Mouse (Mus musculus): Measurements from ENCODE around the gene Fxyd2.
A peak's percentile ranks its signal among the peaks of the same experiment; 100 is the strongest.

Fxyd2 gene

GRCm38 (mm10) chr9:45429392-45429791 lies 29.9 kb downstream of the Fxyd2 start:
- no peak for DNase-seq (ENCODE audit: extremely low spot score)

DNA sequence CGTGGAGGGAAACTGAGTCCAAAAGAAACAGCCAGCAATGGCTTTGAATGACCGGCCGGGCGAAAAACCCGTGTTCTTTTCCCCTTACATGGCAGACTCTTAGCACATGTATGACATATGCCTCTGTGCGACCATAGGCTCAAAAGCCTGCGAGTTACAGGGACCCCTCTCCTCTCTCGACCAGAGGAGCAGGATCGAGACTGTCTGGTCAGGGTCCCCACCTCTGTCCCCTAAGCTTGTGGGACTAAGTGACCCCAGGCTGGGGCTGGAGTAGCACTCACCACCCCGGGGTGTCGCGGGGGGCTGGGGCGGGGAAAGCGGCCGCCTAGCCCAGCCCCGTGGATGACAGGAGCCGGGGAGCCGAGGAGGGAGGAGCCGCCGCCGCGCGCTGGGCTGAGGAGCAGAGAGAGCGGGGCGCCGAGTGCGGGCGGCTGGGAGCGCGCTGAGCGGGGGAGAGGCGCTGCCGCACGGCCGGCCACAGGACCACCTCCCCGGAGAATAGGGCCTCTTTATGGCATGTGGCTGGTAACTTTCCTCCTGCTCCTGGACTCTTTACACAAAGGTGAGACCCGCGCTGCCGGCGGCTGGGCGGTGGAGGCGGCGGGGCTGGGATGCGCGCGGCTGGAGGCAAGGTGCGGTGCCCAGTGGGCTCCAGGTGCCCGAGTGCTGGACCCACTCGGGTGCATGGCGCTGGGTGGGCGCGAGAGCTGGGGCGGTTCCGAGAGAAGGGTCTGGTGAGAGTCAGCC lies 30.7 kb downstream of the Fxyd2 start:
- DNase-seq (ENCODE audit: extremely low spot score): peak; percentile 39

- no peak for DNase-seq (ENCODE audit: extremely low spot score)
Measured at GRCm38 (mm10) chr9:45430698-45430959, 31.2 kb downstream of the Fxyd2 start.

DNA sequence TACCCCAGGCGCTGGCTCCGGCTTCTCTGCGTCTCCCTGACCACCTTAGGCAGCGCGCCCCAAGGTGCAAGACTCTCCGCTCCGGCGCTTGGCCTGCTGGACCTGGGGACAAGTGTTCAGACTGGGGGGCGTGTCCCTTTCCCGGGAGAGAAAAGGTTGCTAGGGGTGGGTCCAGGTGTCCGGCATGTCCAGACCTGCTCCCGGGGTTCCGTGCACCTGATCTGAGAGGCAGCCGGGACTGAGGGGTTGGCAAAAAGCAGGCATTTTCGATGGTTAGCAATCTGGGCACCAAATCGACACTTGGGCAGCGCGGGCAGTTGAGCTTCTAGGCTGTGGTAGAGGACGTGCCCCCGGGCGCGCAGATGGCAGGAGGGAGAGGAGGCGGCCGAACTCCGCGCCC lies 31.7 kb downstream of the Fxyd2 start:
- DNase-seq (ENCODE audit: extremely low spot score): no peak

DNA sequence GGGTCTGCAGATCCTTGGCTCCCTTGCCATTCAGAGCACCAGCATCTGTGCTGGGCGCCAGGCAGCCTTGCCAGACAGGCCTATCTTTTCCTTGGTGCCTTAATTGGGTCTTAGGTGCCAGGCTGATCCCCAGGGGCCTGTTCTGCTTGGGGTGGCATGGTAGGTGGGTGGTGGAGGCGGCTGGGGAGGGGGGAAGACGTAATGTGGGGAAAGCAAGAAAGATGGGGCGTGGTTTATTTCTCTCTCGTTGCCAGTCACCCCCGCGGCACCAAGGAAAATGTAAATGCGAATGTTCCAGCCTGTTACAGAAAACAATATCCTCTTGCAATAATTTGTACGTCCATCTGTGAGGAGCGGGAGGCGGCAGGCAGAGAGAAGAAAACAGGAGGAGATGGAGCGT lies 33.2 kb downstream of the Fxyd2 start:
- no peak for DNase-seq (ENCODE audit: extremely low spot score)

- DNase-seq (ENCODE audit: extremely low spot score): no peak
Measured at GRCm38 (mm10) chr9:45433119-45433518, 33.6 kb downstream of the Fxyd2 start.

DNA sequence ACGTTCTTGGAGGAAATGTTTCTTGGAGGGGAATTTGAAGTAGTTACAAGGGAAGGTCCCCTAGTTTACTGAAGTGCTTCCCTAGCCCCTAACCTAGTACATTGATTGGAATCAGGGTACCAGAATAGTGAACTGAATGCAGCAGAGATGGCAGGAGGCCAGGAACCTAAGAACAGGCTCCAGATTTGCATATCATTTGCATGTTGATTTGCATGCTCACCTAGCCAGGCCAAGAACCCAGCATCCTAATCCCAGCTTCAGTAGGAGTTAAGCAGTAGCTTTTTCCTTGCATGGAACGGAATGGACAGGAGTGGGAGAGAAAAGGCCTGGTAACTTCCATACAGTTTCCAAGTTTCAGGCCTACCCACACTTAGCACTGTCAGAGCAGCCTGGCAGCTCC lies 34.7 kb downstream of the Fxyd2 start:
- no peak for DNase-seq (ENCODE audit: extremely low spot score)

GRCm38 (mm10) chr9:45439025-45439424 lies 39.6 kb downstream of the Fxyd2 start:
- DNase-seq (ENCODE audit: extremely low spot score): no peak

DNA sequence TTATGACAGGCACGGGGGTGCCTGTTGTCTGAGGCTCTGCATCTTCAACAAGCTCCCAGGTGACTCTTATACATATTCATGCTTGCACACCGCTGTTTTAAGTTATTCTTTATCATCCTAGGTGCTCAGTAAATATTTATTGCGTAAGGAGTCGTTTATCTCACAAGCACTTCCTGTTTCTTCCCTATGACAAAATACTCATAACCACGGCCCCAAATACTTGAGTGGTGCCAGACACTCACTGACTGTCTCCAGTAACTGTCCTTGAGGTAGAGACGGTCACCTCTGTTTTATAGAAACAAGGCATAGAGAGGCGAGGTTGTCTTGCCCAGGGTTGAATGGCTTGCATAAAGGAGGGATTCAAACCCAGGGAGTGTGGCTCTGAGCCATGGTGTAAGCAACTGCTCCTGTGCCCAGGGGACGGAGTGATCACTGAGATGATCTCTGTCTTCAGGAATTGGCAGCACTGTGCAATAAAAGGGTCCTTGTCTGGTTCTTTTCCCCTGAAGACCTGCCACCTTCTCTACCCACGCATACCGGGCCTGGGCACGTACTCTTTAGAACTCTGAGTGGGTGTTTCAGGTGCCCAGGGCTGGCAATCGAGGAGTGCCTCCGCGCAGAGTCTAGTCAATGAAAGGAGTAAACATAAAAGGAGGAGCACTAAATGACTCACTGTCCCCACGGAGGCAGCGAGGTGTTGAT lies 40.8 kb downstream of the Fxyd2 start:
- no peak for DNase-seq (ENCODE audit: extremely low spot score)

- DNase-seq (ENCODE audit: extremely low spot score): no peak
Measured at GRCm38 (mm10) chr9:45444251-45444798, 44.9 kb downstream of the Fxyd2 start.

DNA sequence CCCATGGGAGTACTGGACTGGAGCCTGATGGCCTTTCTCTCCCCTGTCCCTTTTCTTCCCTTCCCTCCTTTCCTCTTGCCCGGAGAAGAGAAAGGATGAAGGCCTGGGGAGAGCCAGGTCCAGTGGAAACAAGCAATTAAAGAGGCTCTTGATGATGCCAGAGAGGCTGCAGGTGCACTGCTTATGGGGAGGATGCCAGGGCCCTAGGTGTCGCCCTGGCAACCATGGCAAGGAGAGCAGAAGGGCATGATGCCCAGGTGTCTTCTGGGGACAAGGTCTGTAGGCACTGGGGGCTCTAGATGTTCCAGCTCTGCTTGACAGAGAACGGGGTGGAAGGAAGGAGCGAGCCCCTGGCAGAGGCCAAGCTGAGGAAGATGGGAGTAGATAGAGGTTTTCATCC lies 50.2 kb downstream of the Fxyd2 start:
- no peak for DNase-seq (ENCODE audit: extremely low spot score)

- no peak for DNase-seq (ENCODE audit: extremely low spot score)
Measured at GRCm38 (mm10) chr9:45451346-45451745, 51.9 kb downstream of the Fxyd2 start.

GRCm38 (mm10) chr9:45454032-45454431 lies 54.6 kb downstream of the Fxyd2 start:
- DNase-seq (ENCODE audit: extremely low spot score): no peak

DNA sequence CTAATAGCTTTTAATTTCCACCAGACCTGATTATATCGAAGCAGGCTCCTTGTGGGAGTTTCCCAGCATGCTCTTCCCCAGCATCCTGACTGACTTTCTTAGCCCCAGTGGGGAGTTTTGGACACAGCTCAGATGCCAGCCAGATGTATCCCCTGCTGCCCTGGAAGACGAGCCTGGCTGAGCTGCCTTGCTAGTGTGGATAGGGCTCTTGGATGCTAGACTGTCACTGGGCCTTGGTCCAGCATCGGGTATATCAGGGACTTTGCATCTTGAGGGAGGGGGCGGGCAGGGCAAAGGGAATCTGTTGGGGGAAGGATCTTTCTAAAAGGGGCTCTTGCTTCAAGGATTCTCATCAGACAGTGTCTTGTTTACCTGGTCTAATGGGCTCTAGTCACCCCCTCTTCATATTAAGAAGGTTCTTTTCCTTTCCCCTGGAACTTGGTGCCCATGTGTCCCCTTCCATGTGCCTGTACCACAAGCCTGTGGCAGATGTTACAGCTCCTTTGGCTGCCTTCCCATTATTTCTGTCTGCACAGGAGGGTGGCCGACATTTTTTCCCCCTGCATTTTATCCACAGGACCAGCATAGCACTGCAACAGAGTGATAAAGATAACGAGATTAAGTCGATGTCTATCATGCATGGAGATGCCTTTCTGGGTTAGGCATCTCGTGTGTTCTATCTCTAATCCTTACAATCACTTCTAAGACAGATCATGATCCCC lies 55.6 kb downstream of the Fxyd2 start:
- DNase-seq (ENCODE audit: extremely low spot score): no peak

DNA sequence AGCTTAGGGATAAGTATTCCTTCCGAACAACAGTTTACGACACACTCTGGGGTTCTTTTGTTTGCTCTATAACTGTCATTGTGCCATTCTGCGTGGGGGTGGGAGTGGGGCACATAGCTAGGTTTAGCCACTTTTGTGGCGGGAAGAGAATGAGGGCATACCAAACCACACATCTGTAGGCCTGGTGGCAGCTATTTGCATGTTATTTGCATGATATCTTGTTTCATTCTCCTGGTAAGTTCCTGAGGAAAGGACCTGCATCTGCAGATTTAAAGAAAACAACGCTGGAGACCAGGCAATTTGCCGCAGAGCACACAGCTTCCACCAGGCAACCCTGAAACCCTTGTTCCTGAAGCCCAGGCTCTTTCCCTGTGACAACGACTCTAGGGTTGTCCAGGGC lies 57.7 kb downstream of the Fxyd2 start:
- no peak for DNase-seq (ENCODE audit: extremely low spot score)

- DNase-seq (ENCODE audit: extremely low spot score): no peak
Measured at GRCm38 (mm10) chr9:45458363-45458762, 58.9 kb downstream of the Fxyd2 start.

All from embryo, embryonic 9.5 days (tissue).